ENCODE assay signal across 11 mouse cellular contexts in the genomic region with DNA sequence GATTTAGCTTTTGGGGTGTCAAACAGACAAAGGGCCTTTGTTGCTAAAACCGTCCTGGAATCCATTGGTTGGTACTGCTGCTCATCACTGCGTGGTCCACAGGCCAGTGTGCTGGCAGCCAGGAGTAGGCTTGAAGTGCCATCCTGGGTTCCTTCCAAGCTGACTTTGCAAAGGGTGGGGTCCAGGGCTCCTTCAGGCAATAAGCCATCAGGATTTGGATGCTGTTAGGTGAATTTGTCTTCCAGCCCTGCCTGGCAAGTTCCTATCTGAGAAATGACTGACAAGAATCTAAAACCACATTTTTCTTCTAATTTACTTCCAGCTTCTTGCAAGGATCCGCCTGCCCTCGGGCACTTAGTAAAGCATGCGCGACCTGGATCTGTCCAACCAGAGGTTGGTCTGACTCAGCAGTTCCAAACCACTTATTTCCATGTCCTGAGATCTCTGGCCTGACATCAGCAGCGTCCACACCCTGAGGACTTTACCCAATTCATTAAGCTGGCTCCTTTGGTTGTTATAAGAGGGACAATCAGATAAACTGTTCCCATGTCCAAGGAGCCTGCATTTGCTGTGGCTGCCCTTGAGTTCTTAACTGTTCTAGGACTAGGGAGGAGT. TPM values are rescaled to one million over a fixed set of nuclear protein-coding genes. Genes with fewer than 3 reads are reported as not detected.
A peak's percentile ranks its signal among the peaks of the same experiment; 100 is the strongest.
DNase-seq lines count a peak whose midpoint lies in the region; ATAC-seq and TF ChIP-seq lines count a peak whose summit lies in the region.
"Had no signal": no experiment of that assay in that cellular context is flagged by ENCODE, and none has a peak within 500 bp of the region (broad histone marks: within the 10 kb centered on the region; RNA-seq: fewer than 3 reads in every experiment).

No protein-coding gene starts in this region.

- H3K4me3 ChIP-seq in kidney, postnatal 0 days (replicated peaks; ENCODE audit: low read depth, low read length): no peak overlapping the region
- H3K4me3 ChIP-seq: embryonic facial prominence, embryonic 13.5 days had no signal

- H3K27ac ChIP-seq in kidney, postnatal 0 days: no peak overlapping the region
- H3K27ac ChIP-seq: embryonic facial prominence, embryonic 13.5 days; liver, embryonic 14.5 days had no signal

- no peaks in the 10 kb centered on the region for H3K9me3 ChIP-seq in kidney, postnatal 0 days (replicated peaks; ENCODE audit: low read length)
- H3K9me3 ChIP-seq: embryonic facial prominence, embryonic 13.5 days had no signal

- H3K36me3 ChIP-seq in kidney, postnatal 0 days (ENCODE audit: insufficient read depth, low read length): no peaks in the 10 kb centered on the region

- no peak for TF ChIP-seq CTCF in kidney, postnatal 0 days (IDR thresholded peaks at IDR 0.05; ENCODE audit: low read depth)

- DNase-seq in 3134 (ENCODE audit: extremely low read depth, insufficient read length, low spot score) (peak; percentile 69), 3T3-L1 (ENCODE audit: low read depth, low spot score) (peak; percentile 90)
- DNase-seq in cerebellum, adult 8-10 months: peak; percentile 45
- DNase-seq in kidney, postnatal 0 days (ENCODE audit: low spot score): no peak
- DNase-seq in urinary bladder, postnatal 25 days (ENCODE audit: low spot score): no peak
- no peak for DNase-seq in thymus, postnatal 4 days
- DNase-seq in frontal cortex, postnatal 36 days (ENCODE audit: low spot score in 2 of 2): no peak
- DNase-seq: gastrocnemius, postnatal 36 days had no signal

- H3K4me2 ChIP-seq in kidney, postnatal 0 days (ENCODE audit: low read length): no peak overlapping the region
- H3K4me2 ChIP-seq: embryonic facial prominence, embryonic 13.5 days had no signal

- no peaks in the 10 kb centered on the region for H3K27me3 ChIP-seq in kidney, postnatal 0 days (ENCODE audit: insufficient read depth, low read length)
- H3K27me3 ChIP-seq: embryonic facial prominence, embryonic 13.5 days had no signal

- no peaks in the 10 kb centered on the region; the same call in 1 of the 2 replicates for H3K4me1 ChIP-seq in kidney, postnatal 0 days (replicated peaks; ENCODE audit: insufficient read depth, low read length)

- ATAC-seq in kidney, postnatal 0 days (replicated peaks; ENCODE audit: low FRiP score, low read depth): 0 out of 2 replicates have a peak, but pooled peaks have one; percentile 25
- ATAC-seq: intestine, postnatal 0 days had no signal

- H3K9ac ChIP-seq in kidney, postnatal 0 days (ENCODE audit: low read depth, low read length): no peak overlapping the region
- H3K9ac ChIP-seq: embryonic facial prominence, embryonic 13.5 days; liver, embryonic 14.5 days had no signal

- 58% methylated on average over 7 of the region's 7 CpGs for WGBS in kidney, postnatal 0 days

RNA-seq across cellular contexts. Expression of gene Jdp2, which starts 20.6 kb away (rescaled TPM):
- polyA plus RNA-seq in kidney, postnatal 0 days (2015; fragmentation: Nextera tagmentation; extraction: Ambion mirVana): 0.47 and 0.70 TPM in 2 replicates

Comparison
In these comparisons a context has a peak if more than half of its experiments do, and no peak if none do; other contexts are left out.
1. DNase-seq: peak in 3134 (single experiment), 3T3-L1 (single experiment) and cerebellum, adult 8-10 months (single experiment); none in kidney, postnatal 0 days (single experiment), urinary bladder, postnatal 25 days (single experiment), thymus, postnatal 4 days (single experiment) and frontal cortex, postnatal 36 days (0 of 2).